Mouse (Mus musculus) heart, adult 2 months (tissue): ENCODE data around the gene Gpsm1. TPM values are rescaled to one million over a fixed set of nuclear protein-coding genes. Genes with fewer than 3 reads are reported as not detected.
A peak's percentile ranks its signal among the peaks of the same experiment; 100 is the strongest.

Experiments
- DNase-seq, 2 experiments: peaks; one replicate each; pipeline ENCODE4 v3.0.0; 2021
- H3K27ac ChIP-seq: fragments of 200-600 bp; 2 replicates; pipeline ENCODE4 v1.8.1; 2022
- H3K27me3 ChIP-seq: fragments of 200-500 bp; 2 replicates; pipeline ENCODE4 v1.6.1; 2012; ENCODE audit warnings: mild to moderate bottlenecking, low read length, inconsistent platforms, mixed read lengths; ENCODE audit not compliant: control insufficient read depth, insufficient read depth
- H3K36me3 ChIP-seq: fragments of 200-500 bp; 2 replicates; pipeline ENCODE4 v1.6.1; 2012; ENCODE audit warnings: low read length, inconsistent platforms; ENCODE audit not compliant: control insufficient read depth, insufficient read depth
- H3K4me1 ChIP-seq: fragments of 200-500 bp; 2 replicates; pipeline ENCODE4 v1.6.1; 2011; ENCODE audit warnings: low read length; ENCODE audit not compliant: control insufficient read depth, insufficient read depth
- H3K4me3 ChIP-seq: fragments of 200-600 bp; 2 replicates; pipeline ENCODE4 v1.8.1; 2022
- H3K79me2 ChIP-seq: fragments of 200-500 bp; replicated peaks from 2 replicates; pipeline ENCODE4 v1.6.1; 2012; ENCODE audit warnings: mild to moderate bottlenecking, inconsistent platforms, low read length, moderate library complexity, mixed read lengths; ENCODE audit not compliant: control insufficient read depth, insufficient read depth
- H3K9ac ChIP-seq: fragments of 200-500 bp; 2 replicates; pipeline ENCODE4 v1.6.1; 2012; ENCODE audit warnings: low read depth, mild to moderate bottlenecking, control low read depth, inconsistent platforms, low read length, mixed read lengths
- CTCF ChIP-seq: fragments of 200-600 bp; IDR thresholded peaks from 2 replicates; pipeline ENCODE4 v1.8.1; 2022; ENCODE audit warnings: antibody characterized with exemption, mild to moderate bottlenecking, moderate library complexity
- EP300 ChIP-seq: fragments of 200-500 bp; IDR thresholded peaks from 2 replicates; pipeline ENCODE4 v1.6.1; 2011; ENCODE audit warnings: low read depth, low read length, control low read depth; ENCODE audit not compliant: insufficient read depth
- POLR2A ChIP-seq: fragments of 200-500 bp; IDR thresholded peaks from 2 replicates; pipeline ENCODE4 v1.6.1; 2011; ENCODE audit warnings: mild to moderate bottlenecking, low read depth, low read length, control low read depth; ENCODE audit not compliant: insufficient read depth
- WGBS: fragments of 180-500 bp; shearing (Covaris S2); methylation state at CpG from one replicate; pipeline ENCODE4 v1.1.7; 2018; 5-methylcytosine and 5-hydroxymethylcytosine counted together
- intact Hi-C: fragments of 180-260 bp; cut with DNase I; formaldehyde crosslinking; loops from one replicate; pipeline ENCODE4 v1.15.1; 2025
- polyA plus RNA-seq: library from polyadenylated mRNA; depleted of rRNA; stranded (reverse); fragments of >200 nt; gene quantifications from 2 replicates; pipeline ENCODE4 v1.2.3, GENCODE M21; 2012
- total RNA-seq, 2 experiments: library from RNA; stranded (reverse); gene quantifications; 2 replicates each; pipeline ENCODE4 v1.2.3; 2021

Gpsm1 gene
- total and polyA plus RNA-seq, 3 experiments = 169 to 301 (median 249) TPM

DNA sequence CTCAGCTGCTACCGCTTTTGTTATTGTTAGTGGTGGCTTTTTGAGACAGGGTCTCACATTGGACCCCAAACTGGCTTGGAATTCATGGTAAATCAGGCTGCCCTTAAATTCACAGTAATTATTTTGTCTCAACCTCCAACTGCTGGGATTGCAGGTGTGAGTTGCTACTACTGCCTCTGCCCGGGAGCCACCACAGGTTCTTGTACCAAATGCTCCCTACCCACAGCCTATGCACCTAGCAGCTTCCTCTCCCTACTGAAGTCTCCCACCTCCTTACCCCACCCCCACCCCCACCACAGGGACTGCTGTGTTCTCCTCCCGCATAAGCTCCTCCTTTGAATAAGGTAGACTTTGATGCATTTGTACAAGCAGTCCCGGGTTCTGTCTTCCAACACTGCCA, 40.9 kb downstream of the Gpsm1 start:
- Histone ChIP-seq H3K36me3 (no peaks in the 10 kb centered on the region), H3K79me2 (peaks cover 3% of the 10 kb centered on the region; the same call in 1 of the 2 replicates), H3K9ac (no peak overlapping the region), H3K27ac (no peak overlapping the region), H3K4me1 (peaks cover 7% of the 10 kb centered on the region), H3K27me3 (no peaks in the 10 kb centered on the region), H3K4me3 (no peak overlapping the region)
- no peak for DNase-seq
- 87% methylated on average over 4 of the region's 4 CpGs for WGBS
- intact Hi-C loops = no loop called here
- TF ChIP-seq CTCF (no peak), EP300 (no peak), POLR2A (no peak)

DNA sequence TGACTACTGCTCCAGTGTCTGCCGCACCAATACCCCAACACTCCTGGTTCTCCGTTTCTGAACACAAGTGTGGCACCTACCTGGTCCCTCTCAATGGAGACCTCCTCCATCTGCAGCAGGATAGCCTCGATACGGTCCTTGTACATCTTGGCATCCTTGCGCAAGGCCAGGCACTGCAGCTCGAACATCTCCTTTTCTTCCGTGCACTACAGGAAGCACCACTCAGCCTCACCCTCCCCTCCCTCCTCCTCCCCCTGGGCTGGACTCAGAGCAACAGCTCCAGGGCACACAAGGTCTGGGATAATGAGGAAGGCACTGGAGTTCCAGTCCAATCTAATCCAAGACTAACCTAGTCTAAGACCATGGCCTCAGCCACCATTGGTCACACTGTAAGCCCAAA, 41.4 kb downstream of the Gpsm1 start:
- 60% methylated on average over 7 of the region's 7 CpGs for WGBS
- Histone ChIP-seq H3K4me3 (no peak overlapping the region), H3K9ac (no peak overlapping the region)

DNA sequence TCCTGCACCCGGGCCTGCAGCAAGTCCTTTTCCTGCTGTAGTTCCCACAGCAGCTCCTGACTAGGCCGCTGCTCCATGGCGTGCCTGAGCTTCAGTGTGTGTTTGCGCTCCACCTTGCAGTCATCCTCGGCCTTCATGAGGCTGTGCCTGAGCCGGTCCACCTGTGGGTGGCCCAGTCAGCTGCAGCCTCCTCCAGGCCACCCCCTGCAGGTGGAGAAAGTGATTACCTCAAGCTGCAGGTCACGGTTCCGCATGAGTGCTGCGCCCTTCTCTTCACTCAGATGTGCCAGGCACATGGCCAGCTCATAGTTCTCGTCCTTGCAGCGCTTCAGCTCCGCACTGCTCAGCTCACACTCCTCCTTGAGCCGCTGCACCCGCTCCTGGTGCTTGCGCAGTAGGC, 42.2 kb downstream of the Gpsm1 start:
- Histone ChIP-seq H3K27ac (no peak overlapping the region), H3K4me3 (no peak overlapping the region), H3K79me2 (peaks cover under 1% of the 10 kb centered on the region; the same call in 1 of the 2 replicates), H3K9ac (no peak overlapping the region), H3K4me1 (peaks cover 6% of the 10 kb centered on the region), H3K36me3 (no peaks in the 10 kb centered on the region), H3K27me3 (no peaks in the 10 kb centered on the region)
- intact Hi-C loops = no loop called here
- WGBS = 69% methylated on average over 15 of the region's 15 CpGs
- TF ChIP-seq POLR2A (no peak), EP300 (no peak), CTCF (0 out of 2 replicates have a peak, but pooled peaks have one; percentile 10)
- no peak for DNase-seq

More for the DNA sequence above, 41.4 kb downstream of the Gpsm1 start:
- H3K27ac ChIP-seq = no peak overlapping the region
- H3K79me2 ChIP-seq = peaks cover 3% of the 10 kb centered on the region; the same call in 1 of the 2 replicates
- no peak for DNase-seq
- TF ChIP-seq POLR2A = no peak
- no peak for TF ChIP-seq CTCF
- TF ChIP-seq EP300 = no peak
- H3K4me1 ChIP-seq = peaks cover 7% of the 10 kb centered on the region
- no peaks in the 10 kb centered on the region for H3K36me3 ChIP-seq
- H3K27me3 ChIP-seq = no peaks in the 10 kb centered on the region
- intact Hi-C loops = no loop called here

DNA sequence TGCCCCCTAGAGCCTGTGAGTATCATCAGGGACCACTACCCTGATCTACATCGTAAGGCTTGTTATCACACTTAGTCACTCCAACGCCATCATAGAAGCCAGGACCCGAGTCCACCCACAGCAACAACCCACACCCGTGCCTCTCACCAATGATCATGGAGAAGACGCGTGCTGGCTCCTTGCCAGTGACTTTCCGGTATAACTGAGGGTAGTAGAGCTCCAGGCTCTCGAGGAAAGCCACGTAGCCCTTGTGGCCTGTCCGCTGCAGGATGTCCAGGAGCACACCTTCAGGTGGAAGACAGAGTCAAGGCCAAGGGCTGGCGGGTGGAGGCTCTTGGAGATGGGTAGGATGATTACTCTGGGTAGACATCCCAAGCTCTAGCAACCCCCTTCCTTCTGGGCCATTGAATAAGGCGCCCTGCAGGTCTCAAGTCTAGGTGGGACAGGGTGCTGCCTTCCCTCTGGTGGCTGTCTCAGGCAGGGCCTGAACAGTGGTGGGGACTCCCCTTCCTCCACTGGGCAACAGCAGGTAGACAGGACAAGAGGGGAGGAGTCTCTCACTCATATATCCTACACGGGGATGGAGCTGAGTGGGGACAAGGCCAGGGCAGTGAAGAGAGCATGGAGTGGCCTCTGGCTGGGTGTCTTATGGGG, 43.5 kb downstream of the Gpsm1 start:
- intact Hi-C loops = no loop called here

DNA sequence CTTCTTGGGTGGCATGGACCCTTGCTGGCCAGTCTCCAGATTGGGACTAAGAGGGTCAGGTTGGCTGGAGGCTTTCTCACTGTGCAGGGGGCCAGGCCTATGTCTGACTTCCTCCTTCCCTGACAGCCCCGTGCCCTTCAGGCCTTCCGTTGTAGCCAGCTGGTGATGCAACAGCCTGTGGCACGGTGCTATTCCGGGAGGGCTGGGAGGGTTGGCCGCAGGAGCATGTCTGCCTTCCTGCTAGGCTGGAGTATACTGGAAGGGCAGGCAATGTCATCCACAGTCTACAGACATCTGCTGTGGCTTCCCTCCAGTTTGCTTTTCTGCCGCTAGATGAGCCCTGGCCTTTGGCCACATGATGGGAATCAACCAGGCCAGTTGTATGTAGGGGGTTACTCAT, 44.7 kb downstream of the Gpsm1 start:
- H3K4me1 ChIP-seq = peaks cover 8% of the 10 kb centered on the region
- no peaks in the 10 kb centered on the region for H3K27me3 ChIP-seq
- DNase-seq = peak; percentile 47 to 73
- H3K4me3 ChIP-seq = no peak overlapping the region
- intact Hi-C loops = no loop called here
- no peaks in the 10 kb centered on the region for H3K36me3 ChIP-seq
- TF ChIP-seq CTCF = no peak
- peak; percentile 48; the same call in 1 of the 2 replicates for TF ChIP-seq POLR2A
- TF ChIP-seq EP300 = no peak; the same call in 1 of the 2 replicates
- H3K9ac ChIP-seq = peak overlapping the region; percentile 45; the same call in 1 of the 2 replicates
- peak overlapping the region; percentile 77 for H3K27ac ChIP-seq
- 32% methylated on average over 6 of the region's 6 CpGs for WGBS
- no peaks in the 10 kb centered on the region for H3K79me2 ChIP-seq

More for the DNA sequence above, 43.5 kb downstream of the Gpsm1 start:
- no peak for DNase-seq
- Histone ChIP-seq H3K27me3 (no peaks in the 10 kb centered on the region), H3K9ac (no peak overlapping the region), H3K4me1 (peaks cover 3% of the 10 kb centered on the region), H3K79me2 (no peaks in the 10 kb centered on the region), H3K36me3 (no peaks in the 10 kb centered on the region), H3K27ac (no peak overlapping the region; the same call in 1 of the 2 replicates), H3K4me3 (no peak overlapping the region)
- TF ChIP-seq EP300 = no peak
- WGBS = 78% methylated on average over 13 of the region's 13 CpGs

DNA sequence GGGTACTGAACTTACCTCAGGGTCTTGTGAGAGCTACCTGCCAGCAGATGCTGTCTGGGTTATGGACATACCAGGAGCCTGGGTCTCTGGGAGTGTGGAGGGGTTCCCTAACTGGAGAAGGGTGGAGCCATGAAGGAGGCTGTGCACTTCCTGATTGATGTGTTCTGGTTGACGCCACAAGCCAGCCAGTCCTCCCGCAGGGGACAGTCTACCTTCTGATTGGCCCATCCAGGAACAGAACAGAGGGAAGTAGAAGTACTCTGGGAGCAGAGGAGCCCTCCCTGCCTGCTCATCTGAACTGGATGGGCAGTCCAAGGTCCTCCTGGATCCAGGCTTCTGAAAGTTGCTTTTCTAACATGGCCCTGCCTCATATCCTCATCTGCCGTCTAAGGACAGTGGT, 45.5 kb downstream of the Gpsm1 start, which contains the start of gene Card9:
Gene Card9, minus strand, starts transcription at position 147 of the 400 bp plus-strand sequence.
- DNase-seq = peak; percentile 32 to 56
- Histone ChIP-seq H3K9ac (peak within 1 kb of the TSS; percentile 45; the same call in 1 of the 2 replicates), H3K27ac (peak within 1 kb of the TSS; percentile 77), H3K4me1 (peaks cover 11% of the 10 kb centered on the region), H3K79me2 (no peaks in the 10 kb centered on the region), H3K36me3 (no peaks in the 10 kb centered on the region), H3K27me3 (no peaks in the 10 kb centered on the region), H3K4me3 (no peak within 1 kb of the TSS)
- TF ChIP-seq POLR2A (no peak), EP300 (no peak), CTCF (no peak)
- intact Hi-C loops = no loop called here
- 52% methylated on average over 3 of the region's 3 CpGs for WGBS
